Mouse (Mus musculus) liver, embryonic 14 days (tissue): ENCODE measurements around the gene Ccng1. TPM values are rescaled to one million over a fixed set of nuclear protein-coding genes. Genes with fewer than 3 reads are reported as not detected.

Experiments
- polyA plus RNA-seq: library from polyadenylated mRNA; depleted of rRNA; stranded (reverse); fragments of >200 nt; gene quantifications from 2 replicates; pipeline ENCODE4 v1.2.3, GENCODE M21; 2012; rRNA removed

Ccng1 gene
- polyA plus RNA-seq, result 7.1 and 8.6 TPM in 2 replicates

GRCm38 (mm10) chr11:40755109-40755627, at the start of gene Ccng1:
Gene Ccng1, minus strand, starts transcription at chr11:40755311.

GRCm38 (mm10) chr11:40733339-40734174, 21.6 kb downstream of the Ccng1 start, which contains the start of the genes Hmmr and Nudcd2:
Gene Hmmr, minus strand, starts transcription at chr11:40733422.
Gene Nudcd2, plus strand, starts transcription at chr11:40733667.

Other genes with a start within 250 kb of the Ccng1 start
- 31.9 and 34.5 TPM in 2 replicates for gene Mat2b, start 60.1 kb downstream of the Ccng1 start, polyA plus RNA-seq
- 31.2 and 35.0 TPM in 2 replicates for gene Hmmr, start 21.9 kb downstream of the Ccng1 start, polyA plus RNA-seq
- gene Nudcd2, start 21.6 kb downstream of the Ccng1 start, polyA plus RNA-seq, result 35.9 and 38.0 TPM in 2 replicates